Mouse (Mus musculus): ENCODE results near the gene Cd300lf. TPM values are rescaled to one million over a fixed set of nuclear protein-coding genes. Genes with fewer than 3 reads are reported as not detected.
A peak's percentile ranks its signal among the peaks of the same experiment; 100 is the strongest.

Gene Cd300lf
- polyA plus RNA-seq, 1 experiment, result 0.15 TPM

- no peak for DNase-seq (ENCODE audit: low read depth)
- TF ChIP-seq POLR2A (IDR thresholded peaks at IDR 0.05; ENCODE audit: borderline replicate concordance, extremely low read depth, insufficient read depth, insufficient read length, poor library complexity, severe bottlenecking), result no peak
- TF ChIP-seq CTCF (IDR thresholded peaks at IDR 0.05; ENCODE audit: borderline replicate concordance, extremely low read depth, insufficient read depth, insufficient read length), result no peak
These were observed 47.6 kb downstream of the Cd300lf start for GRCm38 (mm10) chr11:115086213-115086612.

DNA sequence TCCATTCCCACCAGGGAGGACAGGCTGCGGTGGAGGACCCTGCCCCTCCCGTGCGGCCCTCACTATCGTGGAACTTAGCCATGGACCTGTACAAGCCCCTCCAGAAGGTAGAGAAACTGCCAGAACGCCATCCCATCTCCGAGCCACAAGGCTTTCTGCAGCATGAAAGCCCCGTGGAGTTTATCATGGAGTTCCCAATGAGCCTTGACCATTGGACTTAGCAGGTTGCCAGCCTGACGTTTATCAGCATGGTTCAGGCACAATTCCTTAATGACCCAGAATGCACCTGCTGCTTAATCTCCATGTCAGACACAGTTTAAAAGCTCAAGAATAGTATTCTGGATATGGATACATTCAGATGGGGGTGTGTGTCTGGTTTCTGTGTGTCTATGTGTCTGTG lies 48.7 kb downstream of the Cd300lf start:
- DNase-seq (ENCODE audit: low read depth), result no peak
- TF ChIP-seq POLR2A (IDR thresholded peaks at IDR 0.05; ENCODE audit: borderline replicate concordance, extremely low read depth, insufficient read depth, insufficient read length, poor library complexity, severe bottlenecking) (no peak), CTCF (IDR thresholded peaks at IDR 0.05; ENCODE audit: borderline replicate concordance, extremely low read depth, insufficient read depth, insufficient read length) (no peak)

- peak; percentile 39 for DNase-seq (ENCODE audit: low read depth)
- TF ChIP-seq CTCF (IDR thresholded peaks at IDR 0.05; ENCODE audit: borderline replicate concordance, extremely low read depth, insufficient read depth, insufficient read length) (no peak), POLR2A (IDR thresholded peaks at IDR 0.05; ENCODE audit: borderline replicate concordance, extremely low read depth, insufficient read depth, insufficient read length, poor library complexity, severe bottlenecking) (no peak)
These were observed 49.2 kb downstream of the Cd300lf start for GRCm38 (mm10) chr11:115084595-115084994.

DNA sequence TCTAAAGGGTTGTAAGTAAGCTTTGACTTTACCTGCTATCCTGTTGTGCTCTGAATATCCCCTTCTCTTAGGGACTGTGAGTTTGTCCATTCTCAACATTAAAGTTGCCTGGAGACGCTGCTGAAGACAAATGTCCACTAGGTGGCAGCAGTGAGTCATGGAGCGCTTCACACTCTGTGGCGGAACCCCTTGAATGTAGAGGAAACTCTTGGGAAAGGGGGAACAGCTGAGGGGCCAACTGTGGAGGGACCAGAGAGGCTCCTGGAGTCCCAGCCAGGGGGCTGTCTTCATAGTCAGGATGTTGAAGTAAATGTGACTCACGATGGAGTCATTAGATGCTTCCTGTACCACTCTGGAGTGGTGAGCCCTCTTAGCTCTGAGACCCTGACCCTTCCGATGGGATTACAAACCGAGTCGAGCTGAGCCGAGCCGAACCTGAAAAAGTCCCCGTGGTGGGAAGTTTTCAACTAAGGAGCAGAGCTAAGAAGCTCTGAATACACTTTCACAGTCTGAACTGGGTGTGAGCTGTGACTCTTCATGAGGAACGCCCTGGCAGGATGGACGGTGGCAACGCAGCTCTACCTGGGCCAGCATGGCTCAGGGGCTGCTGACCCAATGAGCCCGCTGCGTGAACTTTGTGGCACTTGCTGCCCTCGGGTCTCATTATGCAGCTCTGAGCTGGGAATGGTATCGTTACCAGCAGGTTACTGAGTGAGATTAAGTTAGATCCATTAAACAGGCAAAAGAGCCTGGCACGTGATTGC lies 50.2 kb downstream of the Cd300lf start:
- peak; percentile 85 for DNase-seq (ENCODE audit: low read depth)
- TF ChIP-seq CTCF (IDR thresholded peaks at IDR 0.05; ENCODE audit: borderline replicate concordance, extremely low read depth, insufficient read depth, insufficient read length) (peak; percentile 98), POLR2A (IDR thresholded peaks at IDR 0.05; ENCODE audit: borderline replicate concordance, extremely low read depth, insufficient read depth, insufficient read length, poor library complexity, severe bottlenecking) (no peak)

- TF ChIP-seq POLR2A (IDR thresholded peaks at IDR 0.05; ENCODE audit: borderline replicate concordance, extremely low read depth, insufficient read depth, insufficient read length, poor library complexity, severe bottlenecking) (no peak), CTCF (IDR thresholded peaks at IDR 0.05; ENCODE audit: borderline replicate concordance, extremely low read depth, insufficient read depth, insufficient read length) (no peak)
- DNase-seq (ENCODE audit: low read depth), result no peak
These were observed 51.6 kb downstream of the Cd300lf start for GRCm38 (mm10) chr11:115082196-115082595.

DNA sequence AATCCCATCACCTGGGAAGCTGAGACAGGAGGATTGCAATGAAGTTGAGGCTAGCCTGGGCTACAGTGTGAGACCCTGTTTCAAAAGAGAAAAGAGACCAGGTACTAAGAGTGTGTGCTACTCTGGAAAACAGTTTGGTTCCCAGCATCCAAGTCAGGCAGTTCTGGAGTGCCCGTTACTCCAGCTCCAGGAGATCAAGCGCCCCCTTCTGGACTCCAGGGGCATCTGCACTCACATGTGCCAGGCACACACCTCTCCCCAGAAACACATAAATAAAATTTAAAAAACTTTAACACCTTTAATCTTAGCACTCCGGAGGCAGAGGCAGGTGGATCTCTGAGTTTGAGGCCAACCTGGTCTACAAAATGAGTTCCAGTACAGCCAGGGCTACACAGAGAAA lies 52.4 kb downstream of the Cd300lf start:
- TF ChIP-seq CTCF (IDR thresholded peaks at IDR 0.05; ENCODE audit: borderline replicate concordance, extremely low read depth, insufficient read depth, insufficient read length) (no peak), POLR2A (IDR thresholded peaks at IDR 0.05; ENCODE audit: borderline replicate concordance, extremely low read depth, insufficient read depth, insufficient read length, poor library complexity, severe bottlenecking) (no peak)
- no peak for DNase-seq (ENCODE audit: low read depth)

GRCm38 (mm10) chr11:115080886-115081285 lies 52.9 kb downstream of the Cd300lf start:
- TF ChIP-seq CTCF (IDR thresholded peaks at IDR 0.05; ENCODE audit: borderline replicate concordance, extremely low read depth, insufficient read depth, insufficient read length), result peak; percentile 84; the same call in 1 of the 2 replicates
- TF ChIP-seq POLR2A (IDR thresholded peaks at IDR 0.05; ENCODE audit: borderline replicate concordance, extremely low read depth, insufficient read depth, insufficient read length, poor library complexity, severe bottlenecking), result no peak
- DNase-seq (ENCODE audit: low read depth), result peak; percentile 82

GRCm38 (mm10) chr11:115078680-115079079 lies 55.1 kb downstream of the Cd300lf start:
- DNase-seq (ENCODE audit: low read depth), result no peak
- TF ChIP-seq CTCF (IDR thresholded peaks at IDR 0.05; ENCODE audit: borderline replicate concordance, extremely low read depth, insufficient read depth, insufficient read length) (no peak), POLR2A (IDR thresholded peaks at IDR 0.05; ENCODE audit: borderline replicate concordance, extremely low read depth, insufficient read depth, insufficient read length, poor library complexity, severe bottlenecking) (no peak)

DNA sequence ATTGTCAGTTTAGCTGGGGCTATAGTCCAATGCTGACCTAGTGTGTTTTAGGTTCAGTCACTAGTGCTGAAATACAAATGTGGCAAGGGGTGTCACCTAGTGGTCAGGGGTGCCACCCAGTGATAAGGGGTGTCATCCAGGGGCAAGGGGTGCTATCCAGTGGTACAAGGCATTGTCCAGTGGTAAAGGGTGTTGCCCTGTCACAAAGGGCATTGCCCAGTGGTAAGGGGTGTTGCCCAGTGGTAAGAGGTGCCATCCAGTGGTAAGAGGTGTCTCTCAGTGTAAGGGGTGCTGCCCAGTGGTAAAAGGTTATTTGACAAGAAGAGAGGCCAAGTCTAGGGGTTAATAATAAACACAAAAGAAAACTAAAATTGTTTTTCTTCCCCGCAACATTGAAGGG lies 56.4 kb downstream of the Cd300lf start:
- TF ChIP-seq CTCF (IDR thresholded peaks at IDR 0.05; ENCODE audit: borderline replicate concordance, extremely low read depth, insufficient read depth, insufficient read length), result no peak
- no peak for TF ChIP-seq POLR2A (IDR thresholded peaks at IDR 0.05; ENCODE audit: borderline replicate concordance, extremely low read depth, insufficient read depth, insufficient read length, poor library complexity, severe bottlenecking)
- no peak for DNase-seq (ENCODE audit: low read depth)

DNA sequence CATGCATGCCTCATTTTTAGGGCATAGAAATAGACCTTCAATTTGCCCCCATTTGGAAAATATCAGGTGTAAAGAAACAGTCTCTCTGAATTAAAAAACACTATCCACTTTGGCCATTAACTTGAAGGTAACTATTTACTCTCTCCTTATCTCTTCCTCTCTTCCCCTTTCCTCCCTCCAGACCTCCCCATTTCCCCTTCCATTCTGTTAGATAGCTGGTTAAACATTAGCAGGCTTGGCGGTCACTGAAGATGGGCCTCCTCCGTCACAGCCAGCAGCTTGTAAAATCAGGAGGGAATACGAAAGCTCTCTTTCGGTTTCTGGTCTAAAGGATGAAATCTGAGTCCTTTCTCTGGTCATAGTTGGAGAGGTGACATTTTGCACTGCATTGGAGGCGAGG lies 57.9 kb downstream of the Cd300lf start:
- TF ChIP-seq CTCF (IDR thresholded peaks at IDR 0.05; ENCODE audit: borderline replicate concordance, extremely low read depth, insufficient read depth, insufficient read length) (no peak), POLR2A (IDR thresholded peaks at IDR 0.05; ENCODE audit: borderline replicate concordance, extremely low read depth, insufficient read depth, insufficient read length, poor library complexity, severe bottlenecking) (no peak)
- DNase-seq (ENCODE audit: low read depth), result no peak

GRCm38 (mm10) chr11:115075407-115075806 lies 58.4 kb downstream of the Cd300lf start:
- TF ChIP-seq CTCF (IDR thresholded peaks at IDR 0.05; ENCODE audit: borderline replicate concordance, extremely low read depth, insufficient read depth, insufficient read length) (no peak), POLR2A (IDR thresholded peaks at IDR 0.05; ENCODE audit: borderline replicate concordance, extremely low read depth, insufficient read depth, insufficient read length, poor library complexity, severe bottlenecking) (no peak)
- no peak for DNase-seq (ENCODE audit: low read depth)

DNA sequence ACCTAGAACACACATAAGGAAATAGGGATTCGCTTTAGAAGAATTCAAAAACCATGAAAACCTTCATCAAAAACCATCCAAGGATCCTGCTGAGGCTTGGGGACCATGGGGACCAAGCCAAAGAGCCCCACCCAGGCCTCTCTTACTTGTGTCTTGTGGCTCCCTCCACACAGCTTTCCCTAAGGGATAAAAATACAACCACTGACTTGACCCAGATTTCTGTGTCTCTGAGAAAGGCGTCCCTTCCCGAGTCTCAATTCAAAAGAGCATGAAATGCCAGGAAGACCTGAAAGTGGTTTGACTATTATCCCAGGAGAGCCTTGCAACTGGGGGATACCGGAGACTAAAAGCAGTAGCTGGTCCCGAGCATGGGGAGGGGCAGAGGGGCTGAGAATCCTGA lies 60.8 kb downstream of the Cd300lf start:
- TF ChIP-seq CTCF (IDR thresholded peaks at IDR 0.05; ENCODE audit: borderline replicate concordance, extremely low read depth, insufficient read depth, insufficient read length) (no peak), POLR2A (IDR thresholded peaks at IDR 0.05; ENCODE audit: borderline replicate concordance, extremely low read depth, insufficient read depth, insufficient read length, poor library complexity, severe bottlenecking) (no peak)
- DNase-seq (ENCODE audit: low read depth), result no peak

Data from brain, embryonic 14.5 days (tissue).